Mouse (Mus musculus) intestine, postnatal 0 days (tissue): ENCODE results near the gene Sumf1. TPM values are rescaled to one million over a fixed set of nuclear protein-coding genes. Genes with fewer than 3 reads are reported as not detected.

Experiments used
- ATAC-seq: fragments of 200-750 bp; cut with Nextera tagmentation; 2 replicates; pipeline ENCODE4 v1.8.0; 2017; ENCODE audit warnings: mild to moderate bottlenecking, moderate TSS enrichment, moderate library complexity
- H3K27ac ChIP-seq: fragments of 300-500 bp; sonication (generic); 2 replicates; pipeline ENCODE4 v1.5.1; 2014; ENCODE audit warnings: mild to moderate bottlenecking, low read depth, low read length, moderate library complexity
- H3K27me3 ChIP-seq: fragments of 300-500 bp; sonication (generic); replicated peaks from 2 replicates; pipeline ENCODE4 v1.6.1; 2014; ENCODE audit warnings: low read length, mixed read lengths; ENCODE audit not compliant: control insufficient read depth, insufficient read depth
- H3K36me3 ChIP-seq: fragments of 300-500 bp; sonication (generic); 2 replicates; pipeline ENCODE4 v1.6.1; 2014; ENCODE audit warnings: mild to moderate bottlenecking, moderate library complexity; ENCODE audit not compliant: control insufficient read depth, insufficient read depth
- H3K4me1 ChIP-seq: fragments of 300-500 bp; sonication (generic); replicated peaks from 2 replicates; pipeline ENCODE4 v1.6.1; 2014; ENCODE audit warnings: antibody characterized with exemption, low read length, mixed read lengths; ENCODE audit not compliant: control insufficient read depth, insufficient read depth
- H3K4me2 ChIP-seq: fragments of 300-500 bp; sonication (generic); replicated peaks from 2 replicates; pipeline ENCODE4 v1.6.1; 2014; ENCODE audit warnings: low read depth, mild to moderate bottlenecking, moderate library complexity
- H3K4me3 ChIP-seq: fragments of 300-500 bp; sonication (generic); 2 replicates; pipeline ENCODE4 v1.5.1; 2014; ENCODE audit warnings: low read depth, low read length
- H3K9ac ChIP-seq: fragments of 300-500 bp; sonication (generic); 2 replicates; pipeline ENCODE4 v1.6.1; 2014; ENCODE audit warnings: mild to moderate bottlenecking, low read depth, low read length
- H3K9me3 ChIP-seq: fragments of 300-500 bp; sonication (generic); 2 replicates; pipeline ENCODE4 v1.6.1; 2016; ENCODE audit warnings: mixed run types; ENCODE audit not compliant: control insufficient read depth
- CTCF ChIP-seq: sonication (generic); IDR thresholded peaks from 2 replicates; pipeline ENCODE4 v1.5.1; 2016; ENCODE audit warnings: low read depth, mild to moderate bottlenecking, control low read depth, antibody characterized with exemption, moderate library complexity
- WGBS: fragments of 180-500 bp; shearing (Covaris S2); extraction: QIAGEN DNeasy Blood & Tissue Kit; methylation state at CpG from one replicate; pipeline ENCODE4 v1.1.7; 2014; 5-methylcytosine and 5-hydroxymethylcytosine counted together
- polyA plus RNA-seq: library from polyadenylated mRNA; unstranded; fragments of >200 nt; fragmentation: Nextera tagmentation; extraction: Ambion mirVana; gene quantifications from 2 replicates; pipeline ENCODE4 v1.2.1, GENCODE M21; 2015

The Sumf1 gene
- polyA plus RNA-seq, 1 experiment from 2014 or later: 30.1 TPM

GRCm38 (mm10) chr6:108217987-108218386 lies 32.6 kb upstream of the Sumf1 start:
- 89% methylated on average over 3 of the region's 3 CpGs for WGBS
- Histone ChIP-seq H3K36me3 (no peaks in the 10 kb centered on the region), H3K27ac (no peak overlapping the region), H3K9me3 (no peaks in the 10 kb centered on the region), H3K4me3 (no peak overlapping the region), H3K9ac (no peak overlapping the region), H3K4me2 (no peak overlapping the region), H3K27me3 (no peaks in the 10 kb centered on the region), H3K4me1 (no peaks in the 10 kb centered on the region)
- TF ChIP-seq CTCF: no peak
- no peak for ATAC-seq

GRCm38 (mm10) chr6:108216832-108217231 lies 31.4 kb upstream of the Sumf1 start:
- Histone ChIP-seq H3K4me2 (no peak overlapping the region), H3K9ac (no peak overlapping the region), H3K27me3 (no peaks in the 10 kb centered on the region), H3K36me3 (no peaks in the 10 kb centered on the region), H3K4me1 (no peaks in the 10 kb centered on the region), H3K27ac (no peak overlapping the region), H3K9me3 (no peaks in the 10 kb centered on the region), H3K4me3 (no peak overlapping the region)
- no peak for ATAC-seq
- 89% methylated on average over 8 of the region's 8 CpGs for WGBS
- TF ChIP-seq CTCF: no peak

DNA sequence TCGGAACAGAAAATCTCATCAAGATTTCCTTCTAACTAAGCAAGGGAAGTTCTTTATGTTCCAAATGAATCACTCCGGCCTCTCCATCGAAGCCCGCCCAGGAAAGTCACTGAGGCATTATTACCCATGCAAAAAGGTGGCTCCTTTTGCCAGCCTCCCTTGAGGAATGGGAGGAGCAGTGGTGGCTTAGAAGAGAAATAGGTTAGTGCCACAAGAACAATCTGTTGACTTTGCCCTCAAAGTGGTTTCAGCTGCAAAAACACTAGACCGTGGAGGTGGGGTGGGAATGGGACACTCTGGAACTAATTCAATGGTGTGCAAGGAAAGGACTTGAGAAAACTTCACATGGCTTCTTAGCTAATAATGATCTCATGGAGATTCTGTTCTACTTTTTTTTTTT lies 30.7 kb upstream of the Sumf1 start:
- Histone ChIP-seq H3K4me2 (no peak overlapping the region), H3K4me1 (no peaks in the 10 kb centered on the region), H3K9me3 (no peaks in the 10 kb centered on the region), H3K36me3 (no peaks in the 10 kb centered on the region), H3K27ac (no peak overlapping the region), H3K9ac (no peak overlapping the region), H3K4me3 (no peak overlapping the region), H3K27me3 (no peaks in the 10 kb centered on the region)
- 85% methylated on average over 5 of the region's 5 CpGs for WGBS
- no peak for TF ChIP-seq CTCF
- no peak for ATAC-seq

DNA sequence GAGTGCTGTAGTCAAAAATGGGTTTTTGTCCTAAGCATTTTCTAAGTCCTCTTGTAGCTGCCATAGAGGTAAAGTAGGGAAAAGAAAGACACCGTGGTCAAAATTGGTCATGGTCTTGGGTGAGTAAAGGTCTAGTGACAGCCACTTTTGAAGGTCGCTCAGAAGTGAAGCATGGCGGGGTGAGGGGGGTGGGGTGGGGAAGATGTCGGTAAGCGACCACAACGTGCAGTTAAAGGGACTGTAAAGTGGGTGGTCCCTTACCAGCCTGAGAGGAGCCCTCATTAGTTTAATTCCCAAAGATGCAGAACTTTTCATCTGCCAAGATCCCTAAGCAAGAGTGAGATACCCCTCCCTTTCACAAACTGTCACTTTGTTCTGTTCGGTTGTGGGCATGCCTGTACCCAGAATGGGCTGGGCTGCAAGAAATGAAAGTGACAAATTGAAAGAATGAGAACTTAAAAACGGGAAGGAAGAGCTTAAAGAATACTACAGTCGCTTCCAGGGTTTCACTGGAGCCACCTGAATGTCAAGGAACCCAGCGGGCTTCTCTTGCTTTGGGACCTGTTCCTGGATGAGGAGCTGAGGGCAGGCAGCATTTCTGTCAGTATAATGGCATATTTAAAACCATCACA lies 29.0 kb upstream of the Sumf1 start:
- Histone ChIP-seq H3K36me3 (no peaks in the 10 kb centered on the region), H3K27ac (no peak overlapping the region), H3K9me3 (no peaks in the 10 kb centered on the region), H3K4me2 (peak overlapping the region; percentile 93), H3K4me1 (no peaks in the 10 kb centered on the region), H3K9ac (peak overlapping the region; percentile 41; the same call in 1 of the 2 replicates), H3K4me3 (peak overlapping the region; percentile 60), H3K27me3 (no peaks in the 10 kb centered on the region)
- no peak for ATAC-seq
- WGBS: 24% methylated on average over 10 of the region's 10 CpGs
- no peak for TF ChIP-seq CTCF

DNA sequence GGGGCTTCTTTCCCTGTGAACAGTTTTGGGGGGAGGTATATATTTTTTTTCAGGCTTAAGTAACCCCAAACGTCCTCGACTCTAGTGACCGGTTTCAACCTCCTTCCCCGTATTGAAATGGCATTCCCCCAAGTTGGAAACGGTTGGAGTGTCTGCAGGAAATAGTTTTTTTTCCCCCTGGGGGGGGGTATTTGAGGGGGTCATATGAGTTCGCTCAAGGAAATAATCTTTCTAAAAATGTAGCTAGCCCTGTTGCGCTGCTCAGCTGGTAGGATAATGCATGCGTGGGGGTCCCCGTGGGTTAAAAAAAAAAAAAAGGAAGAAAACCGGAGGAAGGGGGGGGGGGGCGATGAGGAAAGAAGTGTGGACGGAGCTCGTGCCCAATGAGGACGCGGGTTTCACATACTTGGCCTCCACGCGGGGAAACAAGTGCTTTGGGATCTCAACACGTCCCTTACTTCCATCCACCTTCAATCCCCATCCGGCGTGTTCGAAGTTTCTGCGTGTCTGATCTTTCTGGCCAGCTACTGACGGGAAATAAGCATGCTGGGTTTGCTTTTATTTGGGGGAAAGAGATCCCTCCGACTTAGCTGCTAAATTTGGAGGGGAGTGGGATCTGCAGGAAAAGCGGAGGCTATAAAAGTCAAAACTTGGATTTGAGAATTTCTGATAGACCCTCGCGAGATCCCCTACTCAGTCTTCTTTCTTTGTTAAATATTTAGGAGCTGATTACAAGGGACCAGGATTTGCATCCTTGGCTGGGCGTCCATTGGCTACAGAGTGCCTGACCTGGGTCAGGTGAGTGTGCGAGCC lies 28.3 kb upstream of the Sumf1 start:
- TF ChIP-seq CTCF: no peak
- no peak overlapping the region for H3K27ac ChIP-seq
- no peak for ATAC-seq
- H3K4me3 ChIP-seq: peak overlapping the region; percentile 60
- 5% methylated on average over 24 of the region's 29 CpGs for WGBS
- H3K27me3 ChIP-seq: no peaks in the 10 kb centered on the region
- H3K9ac ChIP-seq: peak overlapping the region; percentile 41
- no peaks in the 10 kb centered on the region for H3K9me3 ChIP-seq
- H3K4me1 ChIP-seq: no peaks in the 10 kb centered on the region
- H3K36me3 ChIP-seq: no peaks in the 10 kb centered on the region
- peak overlapping the region; percentile 93 for H3K4me2 ChIP-seq

GRCm38 (mm10) chr6:108212881-108213295 lies 27.5 kb upstream of the Sumf1 start, which contains the start of gene Itpr1:
TSS of gene Itpr1 (plus strand) at chr6:108213096.
- peak within 1 kb of the TSS; percentile 60 for H3K4me3 ChIP-seq
- 0% methylated on average over 27 of the region's 27 CpGs for WGBS
- peak; percentile 100 for ATAC-seq
- H3K4me2 ChIP-seq: peak within 1 kb of the TSS; percentile 93
- no peaks in the 10 kb centered on the region for H3K9me3 ChIP-seq
- H3K9ac ChIP-seq: peak within 1 kb of the TSS; percentile 41
- no peaks in the 10 kb centered on the region for H3K36me3 ChIP-seq
- H3K4me1 ChIP-seq: no peaks in the 10 kb centered on the region
- no peaks in the 10 kb centered on the region for H3K27me3 ChIP-seq
- TF ChIP-seq CTCF: no peak
- 0 out of 2 replicates have a peak within 1 kb of the TSS, but pooled peaks have one; percentile 9 for H3K27ac ChIP-seq
